Mouse (Mus musculus): ENCODE measurements around the gene Gsdme. TPM values are rescaled to one million over a fixed set of nuclear protein-coding genes. Genes with fewer than 3 reads are reported as not detected.
A peak's percentile ranks its signal among the peaks of the same experiment; 100 is the strongest.

Gsdme gene
- polyA plus RNA-seq, 2 experiments from 2014 or later = 15.5 to 16.6 TPM

DNA sequence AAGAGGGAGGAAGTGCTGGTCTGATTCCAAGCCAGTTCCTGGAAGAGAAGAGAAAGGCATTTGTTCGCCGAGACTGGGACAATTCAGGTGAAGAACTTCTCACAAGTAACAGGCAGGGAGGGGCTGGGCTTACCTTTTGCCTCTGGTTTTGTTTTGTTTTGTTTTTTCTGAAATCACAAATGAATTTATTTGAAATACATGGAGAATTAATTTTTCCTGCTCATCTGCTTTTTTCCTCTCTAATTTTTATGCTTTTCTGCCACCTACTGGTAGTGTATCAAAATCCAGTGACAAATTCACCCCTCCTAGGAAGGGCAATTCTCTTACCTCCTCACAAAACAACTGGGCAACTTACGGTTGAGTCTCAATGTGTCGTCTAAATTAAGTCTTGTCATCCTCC lies 83.5 kb downstream of the Gsdme start:
- ATAC-seq = no peak

DNA sequence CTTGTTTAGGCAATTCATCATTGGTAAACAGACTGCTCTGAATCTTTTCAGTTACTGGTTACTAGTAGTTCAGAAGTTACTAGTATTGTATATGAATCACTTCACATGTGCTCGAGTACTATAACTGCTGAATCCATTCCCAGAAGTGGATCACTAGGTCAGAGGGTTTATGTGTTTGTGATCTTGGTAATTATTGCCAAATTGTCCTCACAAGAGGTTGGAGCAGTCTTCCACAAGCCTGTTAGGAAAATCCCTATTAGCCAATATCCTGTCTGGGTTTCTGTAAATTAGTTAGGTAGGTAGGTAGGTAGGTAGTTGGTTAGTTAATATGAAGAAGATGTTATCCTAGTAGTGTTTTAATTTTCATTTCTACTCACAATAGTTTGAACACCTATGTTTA lies 87.9 kb downstream of the Gsdme start:
- ATAC-seq = no peak

DNA sequence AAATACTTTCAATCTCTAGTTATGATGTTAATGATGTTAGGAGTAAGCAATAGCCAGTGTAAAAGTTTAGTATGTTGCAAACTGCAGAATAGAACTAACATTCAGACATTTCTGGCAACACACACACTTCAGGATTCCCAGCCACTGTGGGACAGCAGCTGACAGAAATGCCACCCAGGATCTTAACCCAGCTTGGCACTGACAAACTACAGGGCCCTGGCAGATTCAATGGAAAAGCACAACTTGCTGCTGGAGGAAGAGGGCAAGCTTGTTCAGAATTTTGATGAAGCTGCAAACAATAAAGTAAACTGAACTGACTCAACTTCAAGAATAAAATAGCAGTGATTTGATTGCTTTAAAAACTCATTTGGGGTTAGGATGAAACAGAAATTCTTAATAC lies 93.9 kb downstream of the Gsdme start:
- no peak for ATAC-seq

DNA sequence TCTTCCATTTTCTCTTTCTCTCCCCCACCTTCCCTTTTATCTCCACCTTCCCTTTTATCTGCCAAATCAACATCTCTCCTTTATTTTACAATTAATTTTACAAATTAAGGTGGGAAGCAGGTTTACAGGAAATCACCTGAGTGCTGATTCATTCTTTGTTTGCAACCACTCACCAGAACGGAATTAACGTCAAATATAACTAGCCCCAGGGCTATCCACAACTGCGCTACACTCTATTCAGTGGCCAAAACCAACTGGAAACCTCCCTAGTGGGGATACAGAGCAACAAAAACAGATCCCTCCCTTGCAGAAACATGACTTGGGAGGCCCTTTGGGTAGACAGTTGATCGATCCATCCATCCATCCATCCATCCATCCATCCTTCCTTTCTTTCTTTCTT lies 94.8 kb downstream of the Gsdme start:
- no peak for ATAC-seq

DNA sequence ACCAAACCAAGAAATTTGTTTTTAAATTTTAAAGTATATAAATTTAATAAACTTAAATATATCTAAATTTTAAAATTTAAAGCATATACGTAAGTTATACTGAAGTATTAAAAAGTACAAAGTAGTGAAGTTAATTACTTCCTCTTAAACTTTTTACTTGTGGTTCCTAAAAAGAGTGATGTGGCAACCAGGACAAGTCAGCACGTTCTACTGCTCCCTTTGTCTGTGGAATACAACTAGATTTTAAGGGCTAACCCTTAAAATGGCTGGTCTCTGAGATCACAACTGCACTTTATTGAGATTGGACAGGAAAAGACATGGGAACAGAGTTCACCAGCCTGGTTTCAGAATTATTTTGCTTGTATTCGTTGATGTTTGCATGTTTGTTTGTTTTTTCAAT lies 100.6 kb downstream of the Gsdme start:
- no peak for ATAC-seq

DNA sequence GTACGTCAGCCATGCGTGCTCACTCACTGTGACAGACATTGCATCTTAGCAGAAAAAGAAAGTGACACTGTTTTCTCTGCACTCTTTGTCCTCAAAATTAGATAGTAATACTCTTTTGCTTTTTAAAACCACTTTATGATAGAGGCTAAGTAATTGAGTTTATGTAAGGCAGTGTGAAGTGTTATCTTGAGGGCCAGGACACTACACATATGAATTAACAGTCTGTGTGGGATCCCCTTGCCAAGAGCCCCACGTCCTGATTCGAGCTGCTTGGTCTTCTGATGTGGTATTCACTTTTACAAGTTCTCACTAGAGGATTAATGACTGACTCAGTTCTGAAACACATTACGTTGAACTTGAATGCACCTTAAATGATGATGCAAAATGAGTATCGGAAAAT lies 103.8 kb downstream of the Gsdme start:
- peak; percentile 26 for ATAC-seq

DNA sequence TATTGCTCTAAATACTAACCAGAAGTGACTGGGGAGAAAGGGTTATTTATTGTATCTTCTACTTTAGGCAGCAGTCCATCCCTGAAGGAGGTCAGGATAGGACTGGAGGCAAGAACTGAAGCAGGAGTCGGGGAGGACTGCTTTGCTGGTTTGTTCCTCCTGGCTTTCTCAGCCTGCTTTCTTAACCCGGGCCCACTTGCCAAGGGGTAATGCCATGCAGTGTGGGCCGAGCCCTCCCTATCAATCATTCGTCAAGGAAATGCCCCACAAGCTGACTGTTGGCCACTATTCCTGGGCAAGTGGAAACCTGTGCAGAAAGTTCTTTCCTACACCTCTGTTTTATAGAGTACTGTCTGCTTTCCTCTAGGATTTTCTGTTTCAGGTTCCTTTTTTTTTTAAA lies 114.3 kb downstream of the Gsdme start:
- no peak for ATAC-seq

DNA sequence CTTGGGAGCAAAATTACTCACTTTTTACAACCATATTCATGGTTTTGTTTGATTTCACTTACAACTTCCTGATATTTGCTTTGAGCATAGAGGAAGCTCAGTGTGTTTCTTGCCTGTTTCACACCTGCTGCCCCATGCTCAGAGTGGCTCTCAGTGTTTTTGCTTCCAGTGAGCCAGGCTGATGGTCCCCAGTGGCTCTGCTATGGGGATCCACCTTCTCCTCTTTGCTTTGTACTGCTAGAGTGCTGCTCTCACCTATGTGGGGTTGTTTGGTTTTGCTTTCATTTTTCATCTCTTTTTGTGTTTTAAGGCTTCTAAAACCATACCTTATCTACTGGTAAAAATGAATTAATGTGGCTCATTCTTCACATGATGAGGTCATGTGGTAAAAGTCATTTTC lies 117.5 kb downstream of the Gsdme start:
- peak; percentile 93 for ATAC-seq

DNA sequence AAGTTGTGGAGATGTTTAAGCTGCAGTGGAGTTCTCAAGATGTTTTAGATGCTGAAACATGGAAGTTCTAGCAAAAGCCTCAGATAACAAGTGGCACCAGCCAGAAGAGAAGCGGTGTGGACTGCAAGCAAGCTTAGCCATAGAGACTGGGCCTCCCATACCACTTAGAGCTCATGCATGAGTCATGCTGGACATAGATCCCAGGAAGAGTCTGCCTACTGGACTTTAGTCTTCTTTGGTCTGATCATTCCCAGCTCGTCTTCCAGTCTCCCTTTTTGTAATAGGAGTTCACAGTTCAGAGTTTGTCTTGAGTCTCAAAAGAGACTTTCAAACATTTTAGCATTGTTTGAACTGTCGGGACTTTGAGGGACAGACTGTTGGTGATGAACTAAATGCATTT lies 124.1 kb downstream of the Gsdme start:
- no peak for ATAC-seq

Other genes with a start within 250 kb of the Gsdme start
- gene Mpp6, start 153.6 kb downstream of the Gsdme start, polyA plus RNA-seq (2017; shearing (Covaris generic)) = 1 to 10 TPM; 9.4 to 9.9 TPM
- gene Osbpl3, start 192.3 kb upstream of the Gsdme start, polyA plus RNA-seq (2017; shearing (Covaris generic)) = 10 to 100 TPM; 37.2 to 48.1 TPM